Mouse (Mus musculus) MEL (cell line): ENCODE results near the gene Olfr877.

Experiments
- CHD1 ChIP-seq: IDR thresholded peaks from 2 replicates; pipeline ENCODE4 v1.6.1; 2012; ENCODE audit warnings: low read depth, mild to moderate bottlenecking, inconsistent platforms, low read length, improper control_type of control experiment
- CTCF ChIP-seq, 3 experiments: IDR thresholded peaks in 2 of 3; conservative IDR thresholded peaks in 1 of 3; 2 replicates each; pipeline ENCODE4 v1.5.1; 2011 to 2012; ENCODE audit warnings: low read length in 3 of 3, low read depth in 2 of 3, mild to moderate bottlenecking in 2 of 3, improper control_type of control experiment in 1 of 3, inconsistent platforms in 1 of 3, mixed read lengths in 1 of 3, moderate library complexity in 1 of 3; ENCODE audit not compliant: control insufficient read depth in 1 of 3, insufficient read depth in 1 of 3, poor library complexity in 1 of 3, severe bottlenecking in 1 of 3

GRCm38 (mm10) chr9:37896661-37897060 lies 42.6 kb downstream of the Olfr877 start, which contains the start of gene Olfr145:
- TF ChIP-seq CHD1 (no peak), CTCF (IDR thresholded peaks at IDR 0.05 in 2 of 3, conservative IDR thresholded peaks at IDR 0.05 in 1 of 3; ENCODE audit: control insufficient read depth in 1 of 3, insufficient read depth in 1 of 3, low read depth in 2 of 3, low read length in 3 of 3, poor library complexity in 1 of 3, severe bottlenecking in 1 of 3) (no peak)
